Mouse (Mus musculus) G1E (cell line): ENCODE results near the gene Osbpl9.

Experiments
- CTCF ChIP-seq: IDR thresholded peaks from 2 replicates; pipeline ENCODE4 v1.5.1; 2012; ENCODE audit warnings: low read depth, low read length, inconsistent platforms, mixed read lengths
- GATA1 ChIP-seq: IDR thresholded peaks from 2 replicates; pipeline ENCODE4 v1.6.1; 2012; ENCODE audit warnings: borderline replicate concordance, low read length, inconsistent platforms, mixed read lengths

- TF ChIP-seq GATA1 (no peak), CTCF (no peak)
Observed at GRCm38 (mm10) chr4:109210253-109210652, 8.2 kb upstream of the Osbpl9 start.
